Mouse (Mus musculus) embryonic facial prominence, embryonic 13.5 days (tissue): ENCODE data around the gene Baz2b. TPM values are rescaled to one million over a fixed set of nuclear protein-coding genes. Genes with fewer than 3 reads are reported as not detected.

Source experiments
- ATAC-seq: fragments of 200-750 bp; cut with Nextera tagmentation; 2 replicates; pipeline ENCODE4 v1.8.0; 2017; ENCODE audit warnings: low read depth; ENCODE audit not compliant: insufficient number of reproducible peaks, insufficient read depth, low FRiP score, low TSS enrichment
- H3K27ac ChIP-seq: fragments of 300-500 bp; sonication (generic); 2 replicates; pipeline ENCODE4 v1.5.1; 2015; ENCODE audit warnings: moderate library complexity, mild to moderate bottlenecking, inconsistent platforms
- H3K27me3 ChIP-seq: fragments of 300-500 bp; sonication (generic); 2 replicates; pipeline ENCODE4 v1.6.1; 2015; ENCODE audit warnings: mild to moderate bottlenecking, inconsistent platforms
- H3K36me3 ChIP-seq: fragments of 300-500 bp; sonication (generic); 2 replicates; pipeline ENCODE4 v1.6.1; 2015; ENCODE audit warnings: mild to moderate bottlenecking, inconsistent platforms
- H3K4me1 ChIP-seq: fragments of 300-500 bp; sonication (generic); 2 replicates; pipeline ENCODE4 v1.6.1; 2015; ENCODE audit warnings: inconsistent platforms
- H3K4me2 ChIP-seq: fragments of 300-500 bp; sonication (generic); 2 replicates; pipeline ENCODE4 v1.6.1; 2015; ENCODE audit warnings: moderate library complexity, mild to moderate bottlenecking, inconsistent platforms
- H3K4me3 ChIP-seq: fragments of 300-500 bp; sonication (generic); 2 replicates; pipeline ENCODE4 v1.5.1; 2015; ENCODE audit warnings: mild to moderate bottlenecking, inconsistent platforms
- H3K9ac ChIP-seq: fragments of 300-500 bp; sonication (generic); 2 replicates; pipeline ENCODE4 v1.6.1; 2015; ENCODE audit warnings: mild to moderate bottlenecking, inconsistent platforms
- H3K9me3 ChIP-seq: fragments of 300-500 bp; sonication (generic); 2 replicates; pipeline ENCODE4 v1.6.1; 2016; ENCODE audit warnings: inconsistent platforms
- WGBS: fragments of 180-500 bp; shearing (Covaris S2); methylation state at CpG from one replicate; pipeline ENCODE4 v1.1.7; 2015; ENCODE audit warnings: mixed read lengths; 5-methylcytosine and 5-hydroxymethylcytosine counted together
- polyA plus RNA-seq: library from polyadenylated mRNA; unstranded; fragments of >200 nt; fragmentation: Nextera tagmentation; extraction: Ambion mirVana; gene quantifications from 2 replicates; pipeline ENCODE4 v1.2.1, GENCODE M21; 2015

The Baz2b gene
- polyA plus RNA-seq, 1 experiment from 2014 or later, result 70.2 TPM

DNA sequence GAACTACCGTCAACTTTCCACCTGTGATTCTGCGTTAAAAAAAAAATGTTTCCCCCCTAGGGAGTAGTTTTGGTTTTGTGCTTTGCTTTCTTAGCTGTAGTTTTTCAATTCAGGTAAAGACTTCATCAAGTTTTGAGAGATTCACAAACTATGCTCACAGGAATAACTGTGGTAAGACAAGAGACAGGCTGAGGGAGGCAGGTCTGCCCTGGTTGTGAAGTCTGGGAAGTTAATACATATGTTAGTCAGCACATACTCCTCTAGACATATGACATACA is 249.2 kb downstream of the Baz2b start:
- H3K4me1 ChIP-seq, result no peaks in the 10 kb centered on the region
- ATAC-seq, result no peak

DNA sequence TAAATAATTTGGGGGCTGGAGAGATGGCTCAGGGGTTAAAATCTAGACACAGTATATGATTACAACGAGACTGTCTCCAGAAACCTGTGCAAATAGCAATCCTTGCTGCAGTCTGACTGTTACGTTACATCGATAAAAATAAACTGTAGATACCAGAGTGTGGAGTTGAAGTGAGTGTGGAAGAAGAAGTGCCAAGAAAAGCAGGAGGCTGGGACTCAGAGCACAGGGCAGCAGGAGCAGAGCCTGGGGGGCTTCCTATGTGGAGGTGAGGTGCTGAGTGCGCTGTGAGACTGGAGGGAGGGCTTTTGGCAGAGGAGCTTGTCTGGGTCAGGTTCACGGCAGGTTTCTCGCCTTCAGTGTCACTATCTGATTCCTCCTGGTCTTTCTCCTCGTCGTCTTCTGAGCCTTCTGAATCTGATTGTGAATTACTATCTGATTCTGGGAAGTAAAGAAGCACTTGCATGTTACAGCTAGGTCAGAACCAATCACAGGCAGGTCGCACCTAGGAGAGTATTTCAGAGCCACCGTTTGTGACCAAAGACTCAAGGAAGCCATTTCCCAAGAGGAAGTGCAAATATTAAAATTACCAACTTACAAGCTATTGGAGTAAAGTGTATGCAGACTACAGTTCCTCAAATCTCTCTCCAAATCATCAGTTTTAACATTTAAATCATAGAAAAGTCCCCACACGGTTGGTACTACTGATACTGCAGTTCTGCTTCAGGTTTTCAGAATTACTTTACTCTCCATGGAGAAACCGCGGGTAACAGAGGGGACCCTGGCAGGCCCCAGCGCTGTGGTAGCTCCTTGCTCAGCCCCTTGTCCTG is 249.8 kb downstream of the Baz2b start:
- Histone ChIP-seq H3K4me3 (no peak overlapping the region), H3K36me3 (peaks cover 43% of the 10 kb centered on the region), H3K27me3 (no peaks in the 10 kb centered on the region), H3K4me1 (no peaks in the 10 kb centered on the region), H3K27ac (no peak overlapping the region), H3K9ac (no peak overlapping the region), H3K9me3 (no peaks in the 10 kb centered on the region), H3K4me2 (no peak overlapping the region)
- WGBS, result 91% methylated on average over 14 of the region's 14 CpGs
- ATAC-seq, result no peak

More for the DNA sequence above, 249.2 kb downstream of the Baz2b start:
- H3K27me3 ChIP-seq, result no peaks in the 10 kb centered on the region
- no peak overlapping the region for H3K27ac ChIP-seq
- H3K9me3 ChIP-seq, result no peaks in the 10 kb centered on the region
- no peak overlapping the region for H3K4me3 ChIP-seq
- H3K36me3 ChIP-seq, result peaks cover 43% of the 10 kb centered on the region
- H3K9ac ChIP-seq, result no peak overlapping the region
- H3K4me2 ChIP-seq, result no peak overlapping the region
- WGBS, result 87% methylated on average over 2 of the region's 2 CpGs

DNA sequence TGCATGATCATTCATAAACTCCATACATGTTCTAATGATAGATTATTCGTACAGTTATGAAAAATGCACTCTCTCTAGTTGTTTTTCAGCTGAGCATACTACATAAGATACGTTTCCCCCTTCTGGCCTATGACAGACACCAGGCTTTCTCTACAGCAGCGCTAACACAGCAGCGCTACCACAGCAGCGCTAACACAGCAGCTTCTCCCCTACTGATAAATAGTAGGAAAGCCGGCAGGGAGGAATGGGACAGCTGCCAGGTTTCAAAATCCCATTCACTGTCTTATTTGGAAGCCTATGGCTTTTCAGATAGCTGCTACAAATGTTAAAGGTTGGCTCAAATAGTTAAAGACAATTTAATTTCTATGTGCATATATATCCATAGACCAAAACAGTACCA is 251.1 kb downstream of the Baz2b start:
- Histone ChIP-seq H3K4me2 (no peak overlapping the region), H3K4me1 (no peaks in the 10 kb centered on the region), H3K27me3 (no peaks in the 10 kb centered on the region), H3K27ac (no peak overlapping the region), H3K9ac (no peak overlapping the region), H3K4me3 (no peak overlapping the region), H3K36me3 (peaks cover 45% of the 10 kb centered on the region), H3K9me3 (no peaks in the 10 kb centered on the region)
- ATAC-seq, result no peak
- WGBS, result 78% methylated on average over 6 of the region's 6 CpGs

DNA sequence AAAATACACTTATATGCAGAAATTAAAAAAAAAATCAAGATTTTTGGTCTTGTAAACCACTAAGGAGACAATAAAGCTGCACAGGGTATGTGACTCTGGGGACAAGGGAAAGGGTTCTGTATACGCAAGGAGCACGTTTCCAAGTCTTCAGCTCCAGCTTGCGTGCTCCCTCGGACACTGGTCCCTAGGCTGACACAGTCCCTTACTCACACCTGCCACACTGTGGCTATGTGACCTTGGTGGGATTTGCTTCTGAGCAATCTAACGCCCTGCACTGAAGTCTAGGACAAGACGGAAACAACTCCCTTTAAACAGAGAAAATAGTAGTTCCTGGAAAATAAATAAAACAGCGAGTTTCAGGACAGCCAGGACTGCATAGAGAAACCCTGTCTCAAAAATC is 253.7 kb downstream of the Baz2b start:
- WGBS, result 90% methylated on average over 7 of the region's 7 CpGs
- ATAC-seq, result no peak
- peaks cover 48% of the 10 kb centered on the region for H3K36me3 ChIP-seq
- no peak overlapping the region for H3K9ac ChIP-seq
- H3K4me3 ChIP-seq, result no peak overlapping the region
- H3K4me2 ChIP-seq, result no peak overlapping the region
- H3K27me3 ChIP-seq, result no peaks in the 10 kb centered on the region
- H3K27ac ChIP-seq, result no peak overlapping the region
- H3K9me3 ChIP-seq, result no peaks in the 10 kb centered on the region
- H3K4me1 ChIP-seq, result no peaks in the 10 kb centered on the region

DNA sequence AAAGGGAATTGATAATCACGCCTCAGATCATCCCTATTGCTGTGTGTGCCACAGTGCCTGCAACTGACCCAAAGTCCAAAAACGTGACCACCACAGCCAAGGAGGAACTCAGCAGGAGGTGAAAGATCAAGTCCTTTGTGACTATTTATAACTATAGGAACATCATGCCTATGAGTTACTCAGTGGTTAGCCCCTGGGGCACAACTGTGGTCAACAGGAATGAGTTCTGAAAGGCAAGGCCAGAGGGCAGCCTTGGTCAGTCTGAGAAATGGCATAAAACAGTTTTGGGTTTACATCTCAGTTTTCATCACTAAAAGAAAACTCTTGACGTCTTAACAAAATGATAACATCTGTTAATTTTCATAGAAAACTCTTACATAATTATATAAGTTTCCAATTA is 254.8 kb downstream of the Baz2b start:
- Histone ChIP-seq H3K9me3 (no peaks in the 10 kb centered on the region), H3K27ac (no peak overlapping the region), H3K9ac (no peak overlapping the region), H3K36me3 (peaks cover 43% of the 10 kb centered on the region), H3K4me2 (no peak overlapping the region), H3K4me1 (no peaks in the 10 kb centered on the region), H3K4me3 (no peak overlapping the region), H3K27me3 (no peaks in the 10 kb centered on the region)
- ATAC-seq, result no peak
- 58% methylated on average over 3 of the region's 3 CpGs for WGBS

DNA sequence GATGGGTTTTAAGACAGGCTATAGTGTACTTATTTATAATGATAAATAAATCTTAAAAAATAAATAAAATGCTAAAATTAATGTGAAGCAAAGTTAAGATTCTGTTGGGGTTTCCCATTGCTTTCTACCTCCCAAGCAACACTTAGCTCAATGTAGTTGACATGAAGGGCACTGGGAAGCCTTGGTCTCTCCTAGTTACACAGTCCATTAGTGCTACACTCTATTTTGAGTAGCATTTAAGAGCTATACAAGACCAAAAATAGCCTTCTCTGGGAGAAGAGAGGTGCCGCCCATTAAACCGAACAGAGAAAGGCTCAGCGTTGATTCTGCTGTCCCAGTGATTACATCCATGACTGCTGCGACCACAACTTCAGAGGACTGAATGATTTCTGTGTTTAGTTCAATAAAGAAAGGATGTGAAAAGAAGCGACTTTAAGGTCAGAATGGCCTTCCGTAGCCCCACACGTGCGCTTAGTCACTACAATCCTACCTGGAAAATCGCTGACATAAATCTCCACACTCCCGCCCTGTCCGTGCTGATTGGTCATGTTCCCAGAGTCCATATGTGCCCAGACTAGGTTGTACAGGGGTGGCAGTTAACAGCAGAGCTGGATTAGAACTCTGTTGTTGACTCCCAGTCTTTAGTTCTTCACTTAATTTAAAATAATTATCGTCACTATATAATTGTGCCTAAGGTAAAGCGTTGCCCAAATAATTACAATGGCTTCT is 257.2 kb downstream of the Baz2b start:
- WGBS, result 94% methylated on average over 13 of the region's 13 CpGs
- ATAC-seq, result no peak
- Histone ChIP-seq H3K9me3 (no peaks in the 10 kb centered on the region), H3K4me2 (no peak overlapping the region), H3K9ac (no peak overlapping the region), H3K27ac (no peak overlapping the region), H3K4me3 (no peak overlapping the region), H3K27me3 (no peaks in the 10 kb centered on the region), H3K4me1 (no peaks in the 10 kb centered on the region), H3K36me3 (peaks cover 36% of the 10 kb centered on the region)

DNA sequence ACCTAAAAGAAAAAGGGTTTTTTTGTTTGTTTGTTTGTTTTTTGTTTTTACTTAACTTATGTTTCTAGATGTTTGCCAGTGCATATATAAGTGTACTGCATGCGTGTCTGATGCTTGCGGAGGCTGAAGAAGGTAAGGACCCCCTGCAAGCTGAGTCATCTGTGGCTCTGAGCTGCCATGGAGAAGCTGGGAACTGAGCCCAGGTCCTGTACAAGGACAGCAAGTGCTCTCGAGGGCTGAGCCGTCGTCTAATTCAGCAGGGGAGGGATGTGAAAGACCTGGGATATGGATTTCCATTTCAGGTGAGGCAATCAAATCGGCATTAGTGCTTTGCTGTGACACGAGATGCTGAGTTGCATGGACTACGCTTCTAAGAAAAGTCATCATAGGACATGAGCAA is 257.9 kb downstream of the Baz2b start:
- Histone ChIP-seq H3K9ac (no peak overlapping the region), H3K27me3 (no peaks in the 10 kb centered on the region), H3K4me3 (no peak overlapping the region), H3K9me3 (no peaks in the 10 kb centered on the region), H3K4me1 (no peaks in the 10 kb centered on the region), H3K4me2 (no peak overlapping the region), H3K36me3 (peaks cover 37% of the 10 kb centered on the region), H3K27ac (no peak overlapping the region)
- 86% methylated on average over 8 of the region's 8 CpGs for WGBS
- ATAC-seq, result no peak

DNA sequence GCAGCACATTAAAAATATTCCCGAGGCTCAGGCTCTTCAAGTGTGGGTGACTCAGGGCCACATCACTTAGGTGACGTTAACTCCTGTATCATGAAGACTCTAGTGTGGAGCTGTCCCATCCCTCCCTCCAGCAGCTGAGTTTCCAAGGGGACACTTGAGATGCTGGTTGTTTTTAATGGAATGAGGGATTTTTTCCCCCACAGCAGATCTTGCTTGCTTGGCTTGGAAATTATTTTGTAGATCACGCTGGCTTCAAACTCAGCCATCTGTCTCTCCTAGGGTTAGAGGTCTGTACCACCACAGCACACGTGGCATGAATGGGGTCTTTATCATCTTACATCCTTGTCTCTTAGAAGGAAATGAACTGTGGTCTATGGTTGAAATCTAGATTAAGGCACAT is 258.5 kb downstream of the Baz2b start:
- 65% methylated on average over 4 of the region's 4 CpGs for WGBS
- peaks cover 33% of the 10 kb centered on the region for H3K36me3 ChIP-seq

DNA sequence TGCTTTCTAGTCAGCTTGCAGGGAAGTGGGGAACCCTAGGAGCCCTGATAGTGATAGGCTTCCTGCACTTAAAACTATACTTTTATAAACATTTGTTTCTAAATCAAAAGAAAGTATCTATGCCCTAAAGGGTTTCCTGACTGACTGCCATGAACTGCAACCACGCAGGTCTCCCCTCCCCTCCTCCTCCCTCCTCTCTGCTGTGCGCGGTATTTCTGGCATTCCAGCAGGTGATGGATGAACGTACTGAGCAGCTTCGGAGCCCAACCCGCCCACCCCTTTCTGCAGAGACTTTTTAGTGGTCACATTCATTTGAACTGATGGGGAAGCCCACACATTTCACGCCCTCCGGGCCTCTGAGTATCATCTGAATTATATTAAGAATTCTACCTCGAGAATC is 273.3 kb downstream of the Baz2b start:
- ATAC-seq, result no peak
- Histone ChIP-seq H3K4me3 (no peak overlapping the region), H3K4me2 (no peak overlapping the region), H3K27ac (no peak overlapping the region), H3K4me1 (peaks cover 9% of the 10 kb centered on the region), H3K9me3 (no peaks in the 10 kb centered on the region), H3K27me3 (no peaks in the 10 kb centered on the region), H3K36me3 (peaks cover 32% of the 10 kb centered on the region), H3K9ac (no peak overlapping the region)
- 16% methylated on average over 9 of the region's 9 CpGs for WGBS

More for the DNA sequence above, 258.5 kb downstream of the Baz2b start:
- Histone ChIP-seq H3K4me3 (no peak overlapping the region), H3K27ac (no peak overlapping the region), H3K4me1 (no peaks in the 10 kb centered on the region), H3K9ac (no peak overlapping the region), H3K4me2 (no peak overlapping the region), H3K27me3 (no peaks in the 10 kb centered on the region), H3K9me3 (no peaks in the 10 kb centered on the region)
- no peak for ATAC-seq

DNA sequence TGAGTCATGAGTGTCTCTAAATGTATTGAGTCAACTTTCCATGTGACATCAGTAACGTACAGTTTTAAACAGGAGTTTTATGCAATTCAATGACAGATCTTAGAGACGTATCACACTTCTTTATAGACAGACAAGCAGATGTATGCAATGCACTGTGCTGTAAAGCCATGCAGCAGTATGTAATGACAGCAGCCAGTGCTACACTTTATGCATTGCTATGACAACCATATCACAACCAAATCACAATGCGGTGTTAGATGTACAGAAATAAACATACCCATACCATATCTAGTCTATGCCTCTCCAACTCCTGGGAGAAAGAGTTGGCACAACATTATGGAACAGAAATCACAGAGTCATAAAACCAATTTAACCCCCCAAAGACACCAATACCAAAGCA is 276.5 kb downstream of the Baz2b start:
- Histone ChIP-seq H3K36me3 (peaks cover 17% of the 10 kb centered on the region), H3K4me3 (no peak overlapping the region), H3K4me1 (peaks cover 9% of the 10 kb centered on the region), H3K4me2 (no peak overlapping the region), H3K9ac (no peak overlapping the region), H3K9me3 (no peaks in the 10 kb centered on the region), H3K27ac (no peak overlapping the region), H3K27me3 (no peaks in the 10 kb centered on the region)
- ATAC-seq, result no peak
- WGBS, result 86% methylated on average over 3 of the region's 3 CpGs

DNA sequence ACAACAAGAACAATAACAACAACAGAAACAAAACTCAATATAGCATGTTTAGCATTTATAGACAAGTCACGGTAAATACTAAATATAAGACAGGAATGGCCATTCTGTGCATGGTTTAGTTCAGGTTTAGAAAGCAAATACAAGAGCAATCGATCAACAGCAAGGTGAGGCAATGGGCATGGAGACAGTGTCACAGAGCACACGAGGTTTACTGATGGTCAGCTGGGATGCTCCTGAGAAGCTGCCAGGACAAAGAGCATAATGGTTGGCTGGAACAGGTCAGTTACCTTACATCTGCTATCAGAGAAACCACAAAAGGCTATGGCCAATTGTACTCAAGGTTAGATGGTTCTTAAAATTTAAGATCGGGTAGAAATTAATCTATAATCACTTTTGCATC is 277.4 kb downstream of the Baz2b start:
- Histone ChIP-seq H3K4me3 (no peak overlapping the region), H3K27me3 (no peaks in the 10 kb centered on the region), H3K27ac (no peak overlapping the region), H3K36me3 (peaks cover 17% of the 10 kb centered on the region), H3K9ac (no peak overlapping the region), H3K4me1 (peaks cover 9% of the 10 kb centered on the region), H3K9me3 (no peaks in the 10 kb centered on the region), H3K4me2 (no peak overlapping the region)
- ATAC-seq, result no peak
- 90% methylated on average over 4 of the region's 4 CpGs for whole genome bisulfite sequencing

DNA sequence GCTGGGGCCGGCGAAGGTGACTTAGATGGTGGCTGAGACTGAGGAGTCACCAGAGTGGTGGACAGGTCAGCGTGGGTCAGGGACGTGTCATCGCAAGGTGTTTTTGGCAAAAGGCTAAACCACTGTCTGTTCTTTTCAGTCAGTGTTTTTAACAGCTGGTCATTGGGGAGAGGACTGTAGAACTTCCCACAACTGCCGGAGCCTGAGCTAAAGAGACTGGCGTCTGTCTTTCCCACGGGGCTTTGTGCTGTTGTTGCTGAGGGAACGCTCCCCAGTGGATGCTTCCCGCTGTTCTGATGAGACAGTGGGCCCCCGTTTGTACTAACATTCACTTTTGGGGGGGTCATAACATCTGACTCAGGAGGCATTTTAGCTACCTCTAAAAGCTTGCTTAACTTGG is 296.0 kb downstream of the Baz2b start:
- H3K36me3 ChIP-seq, result peaks cover 67% of the 10 kb centered on the region
- H3K27me3 ChIP-seq, result no peaks in the 10 kb centered on the region
- peaks cover 3% of the 10 kb centered on the region; the same call in 1 of the 2 replicates for H3K4me1 ChIP-seq
- H3K9ac ChIP-seq, result no peak overlapping the region
- no peak overlapping the region for H3K4me2 ChIP-seq
- no peaks in the 10 kb centered on the region for H3K9me3 ChIP-seq
- no peak overlapping the region for H3K4me3 ChIP-seq
- WGBS, result 88% methylated on average over 11 of the region's 11 CpGs
- H3K27ac ChIP-seq, result no peak overlapping the region
- ATAC-seq, result no peak
